Mouse (Mus musculus): Measurements from ENCODE around the gene Lrrc14b.

DNA sequence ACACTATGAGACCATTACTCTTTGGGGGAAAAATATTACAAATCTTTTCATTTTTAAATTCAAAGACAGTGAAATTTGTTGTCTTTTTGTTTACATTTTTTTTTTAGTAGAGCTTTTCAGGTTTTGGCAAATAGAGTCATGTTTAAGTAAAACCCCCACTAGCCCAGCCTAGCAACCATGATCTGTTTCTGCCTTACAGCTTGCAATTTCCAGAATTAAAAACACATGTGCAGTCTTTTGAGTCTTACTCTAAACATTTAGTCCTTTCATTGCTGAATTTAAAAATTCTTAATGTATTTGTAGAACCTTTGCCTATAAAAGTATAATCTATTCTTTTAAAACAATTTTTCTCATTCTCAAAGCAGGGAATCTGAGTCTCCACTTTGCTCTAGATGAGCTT, 34.5 kb downstream of the Lrrc14b start:
- TF ChIP-seq CTCF (IDR thresholded peaks at IDR 0.05; ENCODE audit: low read depth, low read length) (no peak), GATA1 (IDR thresholded peaks at IDR 0.05; ENCODE audit: borderline replicate concordance, low read length) (no peak), TAL1 (conservative IDR thresholded peaks at IDR 0.05; ENCODE audit: low read depth, low read length) (no peak), GATA2 (IDR thresholded peaks at IDR 0.05; ENCODE audit: borderline replicate concordance, low read depth, low read length) (no peak)
